Mouse (Mus musculus): ENCODE measurements around the gene Ggta1.

DNA sequence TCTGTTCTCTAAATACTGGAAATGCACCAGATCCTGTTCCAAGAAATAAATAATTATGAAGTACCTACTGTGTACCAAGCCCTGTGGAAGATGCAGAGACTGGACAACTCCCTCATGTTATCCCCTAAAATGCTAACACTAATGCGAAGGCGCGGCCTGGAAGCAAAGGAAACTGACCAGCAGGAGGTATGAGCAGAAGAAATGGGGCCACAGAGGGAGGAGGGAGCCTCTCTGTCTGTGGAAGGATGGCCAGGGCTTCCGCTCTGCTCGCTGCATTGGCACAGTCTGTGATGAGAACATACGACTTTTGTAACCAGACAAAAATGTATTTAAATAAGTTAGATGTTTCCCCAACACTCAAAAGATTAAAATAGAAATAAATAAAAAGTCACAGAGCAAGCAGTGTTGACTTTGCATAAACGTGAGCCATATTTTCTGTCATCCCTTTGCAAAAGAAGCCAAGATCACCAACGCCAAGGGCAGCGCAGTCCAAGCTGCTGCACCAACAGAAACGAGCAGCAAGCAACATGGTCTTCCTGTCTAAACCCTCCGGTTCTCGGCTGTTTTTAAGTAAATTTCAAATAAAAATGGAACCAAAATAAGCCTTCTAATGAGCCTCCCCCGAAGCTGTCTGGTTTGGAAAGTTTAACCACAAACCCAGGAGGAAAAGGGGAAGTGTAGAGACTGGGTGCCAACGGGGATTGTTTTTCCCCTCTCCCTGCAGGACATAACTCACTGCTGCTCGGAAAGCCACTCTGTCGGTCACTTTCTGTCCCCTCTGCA is 18.9 kb downstream of the Ggta1 start:
- no peak for TF ChIP-seq POLR2A (IDR thresholded peaks at IDR 0.05; ENCODE audit: control insufficient read depth, low read depth, low read length)
- TF ChIP-seq CTCF (IDR thresholded peaks at IDR 0.05; ENCODE audit: control insufficient read depth, insufficient read depth, insufficient replicate concordance, low read depth, low read length): no peak
